Mouse (Mus musculus): ENCODE results near the gene Tor1a. TPM values are rescaled to one million over a fixed set of nuclear protein-coding genes. Genes with fewer than 3 reads are reported as not detected.
"Not testable (repeated sequence)": the region's sequence is repeated elsewhere in the genome, so short reads cannot be mapped to it uniquely, and the experiment has no call there.

Tor1a gene
- total RNA-seq, 1 experiment, result 73.6 TPM

- Histone ChIP-seq H3K4me1 (ENCODE audit: control insufficient read depth in 2 of 2, insufficient read depth in 2 of 2, low read length in 2 of 2, poor library complexity in 1 of 2) (peaks cover 7 to 28% of the 10 kb centered on the region in 2 experiments), H3K36me3 (ENCODE audit: control insufficient read depth, insufficient read depth, low read length, poor library complexity, severe bottlenecking) (no peaks in the 10 kb centered on the region), H3K9me3 (ENCODE audit: control insufficient read depth, insufficient read depth, low read depth, low read length) (no peaks in the 10 kb centered on the region), H3K27ac (ENCODE audit: insufficient read depth, low read depth, low read length, poor library complexity, severe bottlenecking) (no peak overlapping the region), H3K4me3 (ENCODE audit: insufficient read depth in 1 of 2, low read depth in 1 of 2, low read length in 2 of 2, poor library complexity in 1 of 2, severe bottlenecking in 1 of 2) (no peak overlapping the region), H3K9ac (ENCODE audit: insufficient read depth, low read depth, low read length, poor library complexity, severe bottlenecking) (no peak overlapping the region)
- in situ Hi-C loops (cut with MboI; ENCODE audit: low sequenced_read_pairs in 2 of 2, unreplicated experiment in 2 of 2), result no loop called here
- no peak for DNase-seq (ENCODE audit: low read depth, low spot score)
- no peak for TF ChIP-seq ZC3H11A (IDR thresholded peaks at IDR 0.05; ENCODE audit: borderline replicate concordance, low read depth, low read length)
- no peak for TF ChIP-seq ZNF384 (IDR thresholded peaks at IDR 0.05; ENCODE audit: low read depth, low read length)
- TF ChIP-seq CHD2 (IDR thresholded peaks at IDR 0.05; ENCODE audit: low read depth, low read length), result no peak
- TF ChIP-seq HCFC1 (IDR thresholded peaks at IDR 0.05; ENCODE audit: borderline replicate concordance, insufficient read depth, low read length), result no peak
- TF ChIP-seq MAFK (IDR thresholded peaks at IDR 0.05; ENCODE audit: insufficient read depth, low read depth, low read length), result no peak
These were observed 44.6 kb downstream of the Tor1a start for GRCm38 (mm10) chr2:30923099-30923498.

DNA sequence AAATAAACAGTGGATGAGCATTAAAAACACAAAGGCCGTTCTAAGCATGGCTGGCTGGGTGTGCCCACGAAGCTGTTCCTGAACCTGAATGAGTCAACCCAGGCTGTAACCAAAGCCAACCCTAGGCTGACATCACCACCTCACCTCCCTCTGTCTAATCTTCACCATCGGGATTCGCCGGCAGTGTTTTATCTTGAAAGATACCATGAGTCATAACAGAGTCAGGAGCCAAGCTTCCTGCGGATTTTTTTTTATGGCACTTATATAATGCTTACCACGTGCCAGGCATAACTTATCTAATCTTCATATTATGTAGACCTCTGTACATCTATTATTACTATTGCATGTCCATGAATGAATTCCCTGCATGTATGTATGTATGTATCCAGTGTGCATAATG lies 47.5 kb downstream of the Tor1a start:
- no peaks in the 10 kb centered on the region for H3K36me3 ChIP-seq (ENCODE audit: control insufficient read depth, insufficient read depth, low read length, poor library complexity, severe bottlenecking)
- no peak for TF ChIP-seq ZC3H11A (IDR thresholded peaks at IDR 0.05; ENCODE audit: borderline replicate concordance, low read depth, low read length)
- TF ChIP-seq MAFK (IDR thresholded peaks at IDR 0.05; ENCODE audit: insufficient read depth, low read depth, low read length), result no peak
- no peak for TF ChIP-seq ZNF384 (IDR thresholded peaks at IDR 0.05; ENCODE audit: low read depth, low read length)
- TF ChIP-seq CHD2 (IDR thresholded peaks at IDR 0.05; ENCODE audit: low read depth, low read length), result no peak
- no peak for TF ChIP-seq HCFC1 (IDR thresholded peaks at IDR 0.05; ENCODE audit: borderline replicate concordance, insufficient read depth, low read length)
- H3K9ac ChIP-seq (ENCODE audit: insufficient read depth, low read depth, low read length, poor library complexity, severe bottlenecking), result no peak overlapping the region
- no peak overlapping the region for H3K27ac ChIP-seq (ENCODE audit: insufficient read depth, low read depth, low read length, poor library complexity, severe bottlenecking)
- no peaks in the 10 kb centered on the region for H3K9me3 ChIP-seq (ENCODE audit: control insufficient read depth, insufficient read depth, low read depth, low read length)
- in situ Hi-C loops (cut with MboI; ENCODE audit: low sequenced_read_pairs in 2 of 2, unreplicated experiment in 2 of 2), result no loop called here
- no peak overlapping the region for H3K4me3 ChIP-seq (ENCODE audit: insufficient read depth in 1 of 2, low read depth in 1 of 2, low read length in 2 of 2, poor library complexity in 1 of 2, severe bottlenecking in 1 of 2)
- H3K4me1 ChIP-seq (ENCODE audit: control insufficient read depth in 2 of 2, insufficient read depth in 2 of 2, low read length in 2 of 2, poor library complexity in 1 of 2), result peaks cover 4 to 12% of the 10 kb centered on the region in 2 experiments; a peak in 3 of 4 replicates
- DNase-seq (ENCODE audit: low read depth, low spot score), result no peak

DNA sequence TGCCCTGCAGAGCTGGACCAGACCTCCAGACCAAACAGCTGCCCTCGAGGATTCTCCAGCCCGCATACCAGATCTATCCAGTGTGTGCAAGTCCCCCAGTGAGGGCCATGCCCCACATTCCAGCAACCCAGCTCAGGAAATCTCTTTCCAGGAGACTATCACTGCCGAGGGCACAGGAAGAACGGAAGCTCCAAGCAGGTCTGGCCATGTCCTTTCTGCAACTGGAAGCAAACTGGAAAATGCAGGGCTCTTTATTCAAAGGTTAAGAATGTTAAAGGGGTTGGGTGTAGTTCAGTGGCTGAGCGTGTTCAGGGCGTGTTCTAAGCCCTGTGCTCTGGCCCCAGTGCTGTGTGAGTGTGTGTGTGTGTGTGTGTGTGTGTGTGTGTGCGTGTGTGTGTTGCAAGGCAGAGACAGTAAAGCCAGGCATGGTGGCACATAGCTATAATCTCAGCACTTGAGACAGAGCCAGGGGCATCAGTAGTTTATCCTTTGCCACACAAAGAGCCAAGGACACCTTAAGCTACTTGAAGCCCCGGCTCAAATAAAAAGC lies 48.9 kb downstream of the Tor1a start:
- in situ Hi-C loops (cut with MboI; ENCODE audit: low sequenced_read_pairs in 2 of 2, unreplicated experiment in 2 of 2), result no loop called here
- Histone ChIP-seq H3K9ac (ENCODE audit: insufficient read depth, low read depth, low read length, poor library complexity, severe bottlenecking) (no peak overlapping the region), H3K4me1 (ENCODE audit: control insufficient read depth in 2 of 2, insufficient read depth in 2 of 2, low read length in 2 of 2, poor library complexity in 1 of 2) (peaks cover 4 to 19% of the 10 kb centered on the region in 2 experiments; a peak in 3 of 4 replicates), H3K27ac (ENCODE audit: insufficient read depth, low read depth, low read length, poor library complexity, severe bottlenecking) (no peak overlapping the region), H3K36me3 (ENCODE audit: control insufficient read depth, insufficient read depth, low read length, poor library complexity, severe bottlenecking) (no peaks in the 10 kb centered on the region), H3K9me3 (ENCODE audit: control insufficient read depth, insufficient read depth, low read depth, low read length) (no peaks in the 10 kb centered on the region), H3K4me3 (ENCODE audit: insufficient read depth in 1 of 2, low read depth in 1 of 2, low read length in 2 of 2, poor library complexity in 1 of 2, severe bottlenecking in 1 of 2) (no peak overlapping the region)
- DNase-seq (ENCODE audit: low read depth, low spot score), result no peak
- TF ChIP-seq ZNF384 (IDR thresholded peaks at IDR 0.05; ENCODE audit: low read depth, low read length) (no peak), ZC3H11A (IDR thresholded peaks at IDR 0.05; ENCODE audit: borderline replicate concordance, low read depth, low read length) (no peak), MAFK (IDR thresholded peaks at IDR 0.05; ENCODE audit: insufficient read depth, low read depth, low read length) (no peak)

- DNase-seq (ENCODE audit: low read depth, low spot score), result no peak
- in situ Hi-C loops (cut with MboI; ENCODE audit: low sequenced_read_pairs in 2 of 2, unreplicated experiment in 2 of 2), result no loop called here
- no peak overlapping the region for H3K27ac ChIP-seq (ENCODE audit: insufficient read depth, low read depth, low read length, poor library complexity, severe bottlenecking)
- no peaks in the 10 kb centered on the region for H3K9me3 ChIP-seq (ENCODE audit: control insufficient read depth, insufficient read depth, low read depth, low read length)
- no peaks in the 10 kb centered on the region for H3K36me3 ChIP-seq (ENCODE audit: control insufficient read depth, insufficient read depth, low read length, poor library complexity, severe bottlenecking)
- H3K9ac ChIP-seq (ENCODE audit: insufficient read depth, low read depth, low read length, poor library complexity, severe bottlenecking), result no peak overlapping the region
- H3K4me1 ChIP-seq (ENCODE audit: control insufficient read depth in 2 of 2, insufficient read depth in 2 of 2, low read length in 2 of 2, poor library complexity in 1 of 2), result peaks cover 4 to 21% of the 10 kb centered on the region in 2 experiments; a peak in 3 of 4 replicates
- H3K4me3 ChIP-seq (ENCODE audit: insufficient read depth in 1 of 2, low read depth in 1 of 2, low read length in 2 of 2, poor library complexity in 1 of 2, severe bottlenecking in 1 of 2), result no peak overlapping the region
- no peak for TF ChIP-seq HCFC1 (IDR thresholded peaks at IDR 0.05; ENCODE audit: borderline replicate concordance, insufficient read depth, low read length)
- no peak for TF ChIP-seq MAFK (IDR thresholded peaks at IDR 0.05; ENCODE audit: insufficient read depth, low read depth, low read length)
- TF ChIP-seq CHD2 (IDR thresholded peaks at IDR 0.05; ENCODE audit: low read depth, low read length), result no peak
- TF ChIP-seq ZNF384 (IDR thresholded peaks at IDR 0.05; ENCODE audit: low read depth, low read length), result no peak
- TF ChIP-seq ZC3H11A (IDR thresholded peaks at IDR 0.05; ENCODE audit: borderline replicate concordance, low read depth, low read length), result no peak
These were observed 49.6 kb downstream of the Tor1a start for GRCm38 (mm10) chr2:30918126-30918525.

GRCm38 (mm10) chr2:30917649-30918048 lies 50.1 kb downstream of the Tor1a start:
- in situ Hi-C loops (cut with MboI; ENCODE audit: low sequenced_read_pairs in 2 of 2, unreplicated experiment in 2 of 2), result no loop called here
- Histone ChIP-seq H3K4me1 (ENCODE audit: control insufficient read depth in 2 of 2, insufficient read depth in 2 of 2, low read length in 2 of 2, poor library complexity in 1 of 2) (peaks cover 4 to 21% of the 10 kb centered on the region in 2 experiments; a peak in 3 of 4 replicates), H3K9ac (ENCODE audit: insufficient read depth, low read depth, low read length, poor library complexity, severe bottlenecking) (no peak overlapping the region), H3K9me3 (ENCODE audit: control insufficient read depth, insufficient read depth, low read depth, low read length) (no peaks in the 10 kb centered on the region), H3K36me3 (ENCODE audit: control insufficient read depth, insufficient read depth, low read length, poor library complexity, severe bottlenecking) (no peaks in the 10 kb centered on the region), H3K4me3 (ENCODE audit: insufficient read depth in 1 of 2, low read depth in 1 of 2, low read length in 2 of 2, poor library complexity in 1 of 2, severe bottlenecking in 1 of 2) (no peak overlapping the region), H3K27ac (ENCODE audit: insufficient read depth, low read depth, low read length, poor library complexity, severe bottlenecking) (no peak overlapping the region)
- no peak for DNase-seq (ENCODE audit: low read depth, low spot score)
- TF ChIP-seq MAFK (IDR thresholded peaks at IDR 0.05; ENCODE audit: insufficient read depth, low read depth, low read length) (no peak), ZNF384 (IDR thresholded peaks at IDR 0.05; ENCODE audit: low read depth, low read length) (no peak), ZC3H11A (IDR thresholded peaks at IDR 0.05; ENCODE audit: borderline replicate concordance, low read depth, low read length) (no peak), HCFC1 (IDR thresholded peaks at IDR 0.05; ENCODE audit: borderline replicate concordance, insufficient read depth, low read length) (no peak), CHD2 (IDR thresholded peaks at IDR 0.05; ENCODE audit: low read depth, low read length) (no peak)

DNA sequence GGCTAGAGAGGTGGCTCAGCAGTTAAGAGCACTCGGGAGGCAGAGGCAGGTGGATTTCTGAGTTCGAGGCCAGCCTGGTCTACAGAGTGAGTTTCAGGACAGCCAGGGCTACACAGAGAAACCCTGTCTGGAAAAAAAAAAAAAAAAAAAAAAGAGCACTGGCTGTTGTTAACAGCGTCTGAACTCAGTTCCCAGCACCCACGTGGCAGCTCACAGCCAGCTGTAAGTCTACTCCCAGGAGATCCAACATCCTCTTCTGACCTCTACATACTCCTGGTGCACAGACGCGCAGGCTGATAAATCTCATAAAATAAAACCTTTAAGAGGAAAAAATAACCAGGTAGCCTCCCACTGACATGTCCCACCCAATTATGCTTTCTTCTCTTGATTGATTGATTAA lies 51.8 kb downstream of the Tor1a start:
- in situ Hi-C loops (cut with MboI; ENCODE audit: low sequenced_read_pairs in 2 of 2, unreplicated experiment in 2 of 2); DNase-seq (ENCODE audit: low read depth, low spot score); H3K4me3 ChIP-seq (ENCODE audit: insufficient read depth in 1 of 2, low read depth in 1 of 2, low read length in 2 of 2, poor library complexity in 1 of 2, severe bottlenecking in 1 of 2); H3K27ac ChIP-seq (ENCODE audit: insufficient read depth, low read depth, low read length, poor library complexity, severe bottlenecking); H3K9ac ChIP-seq (ENCODE audit: insufficient read depth, low read depth, low read length, poor library complexity, severe bottlenecking); H3K36me3 ChIP-seq (ENCODE audit: control insufficient read depth, insufficient read depth, low read length, poor library complexity, severe bottlenecking); H3K9me3 ChIP-seq (ENCODE audit: control insufficient read depth, insufficient read depth, low read depth, low read length): not testable (repeated sequence)
- H3K4me1 ChIP-seq (ENCODE audit: control insufficient read depth in 2 of 2, insufficient read depth in 2 of 2, low read length in 2 of 2, poor library complexity in 1 of 2), result peaks cover 4 to 21% of the 10 kb centered on the region in 2 experiments; a peak in 3 of 4 replicates

All from ES-E14 (cell line).